Mouse (Mus musculus) forelimb bud, embryonic 11.5 days (tissue): ENCODE data around the gene Pmf1.

Experiments used
- DNase-seq: peaks from one replicate; pipeline ENCODE4 v3.0.0-alpha.2; 2012; ENCODE audit warnings: low read depth, low spot score

Pmf1 gene

GRCm38 (mm10) chr3:88409741-88410644 is at the start of gene Pmf1:
Gene Pmf1 (minus strand): TSS chr3:88410331.
- peak; percentile 92 for DNase-seq

- no peak for DNase-seq
Observed at GRCm38 (mm10) chr3:88458778-88459219, 48.7 kb upstream of the Pmf1 start.

DNA sequence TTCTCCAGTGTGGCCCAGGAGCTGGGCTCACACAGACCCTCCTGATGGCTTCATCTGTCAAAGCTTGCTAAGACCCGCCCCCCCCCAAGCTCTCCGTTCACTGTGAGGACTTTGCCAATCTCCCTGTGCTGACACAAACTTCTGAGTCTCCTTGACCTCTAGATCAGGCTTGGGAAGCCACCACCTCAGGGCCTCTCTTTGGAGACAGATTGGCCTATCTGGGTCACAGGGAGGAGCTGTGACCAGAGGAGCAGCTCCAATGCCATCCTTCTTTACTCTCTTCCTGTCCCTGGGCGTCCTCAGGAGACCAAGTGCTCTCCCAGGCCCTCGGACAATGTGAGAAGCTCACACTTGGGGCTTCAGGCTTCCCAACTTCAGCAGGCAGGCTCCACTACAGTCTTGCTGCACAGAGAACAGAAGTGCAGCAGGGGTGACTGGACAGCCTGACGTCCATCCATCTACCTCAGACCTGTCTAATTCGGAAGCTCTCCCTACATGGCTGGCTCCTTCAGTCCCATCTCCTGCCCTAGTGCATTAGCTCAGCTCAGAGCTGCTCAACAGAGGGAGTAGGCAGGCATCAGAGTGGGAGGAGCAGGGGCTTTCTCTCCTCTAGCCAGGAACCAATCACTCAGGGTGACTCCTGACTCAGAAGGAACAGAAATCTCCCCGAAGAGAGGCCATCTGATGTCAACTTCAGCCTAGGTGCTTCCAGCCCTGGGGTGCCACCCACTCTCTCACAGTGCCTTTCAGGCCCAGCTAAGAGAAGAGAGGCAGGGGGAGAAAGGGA is 46.8 kb upstream of the Pmf1 start:
- no peak for DNase-seq

DNA sequence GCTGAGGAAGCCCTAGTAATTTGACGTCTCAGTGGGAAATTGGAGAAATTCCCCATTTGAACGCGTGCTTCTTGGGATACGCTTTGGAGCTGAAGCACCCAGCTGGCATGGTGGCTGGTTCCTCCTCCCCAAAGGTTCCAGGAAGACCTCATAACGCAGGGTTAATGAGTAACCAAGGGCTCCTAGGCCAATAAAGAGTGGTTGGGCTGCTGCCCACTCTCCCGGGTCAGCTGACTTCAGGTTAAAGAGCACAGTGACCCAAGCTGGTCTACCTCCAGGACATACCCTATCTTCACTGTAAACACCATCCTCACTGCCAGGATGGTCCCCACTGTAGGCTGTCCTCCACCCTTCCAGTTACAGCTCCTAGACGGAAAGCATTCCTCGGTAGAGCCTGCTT is 46.2 kb upstream of the Pmf1 start:
- DNase-seq, result no peak

DNA sequence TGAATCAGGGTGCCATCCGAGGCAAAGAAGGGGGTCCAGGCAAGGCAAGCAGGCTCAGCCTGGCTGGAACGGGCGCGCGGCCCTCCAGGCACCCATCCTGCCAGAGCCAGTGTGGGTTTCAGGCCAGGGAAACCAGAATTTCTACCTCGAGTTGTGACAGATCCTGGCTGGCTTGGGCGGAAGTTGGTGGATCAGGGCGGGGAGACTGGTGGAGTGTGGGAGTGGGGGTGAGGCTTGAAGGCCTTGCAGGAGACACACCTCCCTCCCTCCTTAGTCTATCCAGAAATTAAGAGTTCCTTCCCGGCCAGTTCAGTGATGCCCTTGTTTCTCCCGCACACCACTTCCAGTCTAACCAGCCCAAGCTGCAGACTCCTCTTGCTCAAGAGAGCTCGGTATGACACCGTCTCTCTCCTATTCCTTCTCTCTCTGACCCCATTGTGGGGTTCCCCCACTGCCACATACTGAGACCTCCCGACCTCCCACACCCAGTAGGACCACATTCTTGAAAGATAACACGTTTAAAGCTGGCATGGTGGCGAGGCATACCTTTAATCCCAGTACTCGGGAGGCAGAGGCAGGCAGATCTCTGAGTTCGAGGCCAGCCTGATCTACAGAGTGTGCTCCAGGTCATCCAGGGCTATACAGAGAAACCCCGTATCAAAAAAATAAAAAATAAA is 45.6 kb upstream of the Pmf1 start:
- no peak for DNase-seq

GRCm38 (mm10) chr3:88454762-88455587 is 44.8 kb upstream of the Pmf1 start:
- DNase-seq, result no peak

GRCm38 (mm10) chr3:88453986-88454385 is 43.9 kb upstream of the Pmf1 start:
- DNase-seq, result no peak

- DNase-seq, result no peak
Observed at GRCm38 (mm10) chr3:88453369-88453768, 43.2 kb upstream of the Pmf1 start.

- DNase-seq, result no peak
Observed at GRCm38 (mm10) chr3:88452716-88453115, 42.6 kb upstream of the Pmf1 start.

DNA sequence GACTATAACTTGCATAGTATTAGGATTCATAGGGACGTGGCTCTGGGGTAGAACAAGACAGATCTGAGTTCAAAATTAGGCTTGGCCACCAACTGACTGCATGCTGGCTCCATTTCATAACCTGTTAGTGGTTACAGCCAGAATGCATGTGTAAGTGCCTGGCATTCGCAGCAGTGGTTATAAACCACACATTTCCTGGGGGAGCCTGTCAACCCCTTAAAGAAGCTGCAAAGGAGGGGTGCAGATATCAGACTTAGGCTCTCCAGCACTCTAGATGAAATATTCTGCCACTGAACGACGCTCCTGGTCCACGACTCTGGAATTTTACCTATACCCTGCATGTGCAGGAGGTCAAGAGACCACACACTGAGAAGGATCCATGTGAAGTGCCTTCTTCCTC is 42.1 kb upstream of the Pmf1 start:
- DNase-seq, result no peak

GRCm38 (mm10) chr3:88450379-88451131 is 40.4 kb upstream of the Pmf1 start:
- no peak for DNase-seq

DNA sequence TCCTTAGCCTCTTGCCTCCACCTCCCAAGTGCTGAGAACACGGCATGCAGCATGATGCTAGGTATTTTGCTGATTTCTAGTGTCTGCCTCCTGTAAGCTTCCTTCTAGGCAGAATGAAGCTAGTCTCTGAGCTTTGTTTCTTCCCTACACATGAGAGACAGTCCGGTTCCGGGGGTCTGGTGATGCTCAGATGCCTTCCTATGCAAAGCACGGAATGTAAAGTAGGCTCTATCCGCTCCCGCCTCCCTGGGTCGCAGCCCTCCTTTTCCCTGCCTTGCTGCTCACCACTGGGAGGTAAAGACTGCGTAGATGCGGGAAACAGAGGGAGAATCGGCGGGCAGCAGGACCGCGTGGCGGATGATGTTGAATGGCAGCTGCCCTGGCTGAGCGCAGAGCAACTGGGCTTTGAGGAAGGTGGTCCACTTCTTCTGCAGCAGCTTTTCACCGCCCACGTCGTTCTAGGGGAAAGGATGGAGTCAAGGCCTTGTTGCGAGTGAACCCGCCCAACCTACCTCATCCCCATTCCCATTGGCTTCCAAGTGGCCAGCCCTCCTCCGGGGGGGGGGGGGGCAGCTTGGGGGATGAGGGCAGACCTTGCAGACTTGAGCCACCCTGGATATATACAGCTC is 39.4 kb upstream of the Pmf1 start:
- DNase-seq, result peak; percentile 70

- DNase-seq, result no peak
Observed at GRCm38 (mm10) chr3:88448443-88448842, 38.3 kb upstream of the Pmf1 start.

DNA sequence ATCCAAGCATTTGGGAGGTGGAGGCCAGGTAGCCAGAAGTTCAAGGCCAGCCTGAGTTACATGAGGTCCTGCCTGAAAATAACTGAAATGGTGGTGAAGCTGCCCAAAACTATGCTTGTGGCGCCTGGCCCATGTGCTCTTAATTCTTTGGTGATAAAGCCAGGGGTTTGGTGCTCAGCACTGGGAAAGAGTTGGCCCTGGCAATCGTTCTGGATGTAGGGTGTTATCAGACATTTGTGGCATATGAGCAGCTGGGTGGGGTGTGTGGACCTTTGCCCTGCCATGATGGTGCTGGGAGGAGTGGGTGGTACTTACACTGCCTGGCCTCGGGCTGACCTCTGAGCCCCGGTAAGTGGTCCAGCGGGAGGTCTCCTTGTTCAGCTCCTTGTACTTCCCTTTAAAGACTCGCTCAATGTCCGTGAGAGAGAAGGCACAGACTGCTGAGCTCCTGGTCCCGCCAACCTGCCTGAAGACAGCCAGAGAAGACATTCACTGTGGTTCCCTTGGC is 37.6 kb upstream of the Pmf1 start:
- DNase-seq, result no peak

DNA sequence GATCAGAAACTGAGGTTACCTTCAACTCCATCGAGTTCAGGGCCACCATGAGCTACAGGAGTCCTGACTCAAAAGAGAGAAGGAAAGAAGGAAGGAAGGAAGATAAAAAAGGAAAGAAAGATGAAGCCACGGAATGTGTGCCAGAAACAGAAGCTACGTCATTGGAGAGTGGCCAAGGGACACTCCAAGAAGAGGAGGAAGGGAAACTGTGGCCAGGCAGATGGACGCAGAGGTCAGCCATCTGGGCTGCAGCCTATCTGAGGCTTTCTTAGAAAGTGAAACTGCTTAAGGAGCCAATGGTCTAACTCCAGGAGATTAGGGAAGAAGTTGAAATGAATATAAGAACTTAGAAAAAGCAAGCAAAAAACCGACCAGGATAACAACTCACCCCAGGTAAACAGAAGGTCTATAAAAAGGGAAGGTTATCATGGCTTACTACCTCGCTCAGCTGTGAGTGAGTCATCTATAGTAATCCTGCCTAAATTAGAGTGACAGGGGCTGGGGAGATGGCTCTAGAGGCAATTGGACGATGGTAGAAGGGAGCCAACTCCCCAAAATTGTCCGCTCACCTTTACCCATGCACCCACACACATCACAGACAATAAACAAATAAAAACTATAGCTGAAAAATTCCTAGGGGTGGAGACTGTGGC is 36.5 kb upstream of the Pmf1 start:
- no peak for DNase-seq

- DNase-seq, result no peak
Observed at GRCm38 (mm10) chr3:88442888-88443287, 32.8 kb upstream of the Pmf1 start.

DNA sequence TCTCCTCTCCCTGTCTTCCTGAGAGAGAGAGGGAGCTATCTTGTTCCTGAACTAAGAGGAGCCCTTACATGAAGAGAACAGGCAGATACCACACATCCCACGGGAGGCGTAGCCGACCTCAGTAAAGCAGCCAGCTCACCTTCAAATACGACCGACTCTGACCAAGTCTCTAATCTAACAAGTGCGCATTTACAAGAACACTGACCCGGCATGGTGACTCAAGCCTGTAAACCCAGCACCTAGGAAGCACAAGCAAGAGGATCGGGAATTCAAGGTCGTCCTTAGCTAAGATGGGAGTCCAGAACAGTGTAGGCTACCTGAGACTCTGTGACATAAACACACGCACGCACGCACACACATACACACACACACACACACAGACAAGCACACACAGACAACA is 32.4 kb upstream of the Pmf1 start:
- no peak for DNase-seq

- DNase-seq, result no peak
Observed at GRCm38 (mm10) chr3:88440500-88441381, 30.6 kb upstream of the Pmf1 start.
